In genomic region chr4:48586099-48586821, GRCm38 (mm10) we compare ENCODE assay signal across 8 mouse cellular contexts. TPM values are rescaled to one million over a fixed set of nuclear protein-coding genes. Genes with fewer than 3 reads are reported as not detected.
DNase-seq lines count a peak whose midpoint lies in the region; ATAC-seq and TF ChIP-seq lines count a peak whose summit lies in the region.

No protein-coding gene starts in this region.

- peak overlapping the region; percentile 70 for H3K4me3 ChIP-seq in left cerebral cortex, adult 2 months
- H3K4me3 ChIP-seq in heart, embryonic 15.5 days: peak overlapping the region; percentile 91
- H3K4me3 ChIP-seq in midbrain, embryonic 14.5 days (replicated peaks; ENCODE audit: low read depth, low read length): peak overlapping the region; percentile 95

- H3K27me3 ChIP-seq in heart, embryonic 15.5 days: no peaks in the 10 kb centered on the region
- H3K27me3 ChIP-seq in midbrain, embryonic 14.5 days (ENCODE audit: control insufficient read depth, insufficient read depth, low read length): no peaks in the 10 kb centered on the region

- H3K9ac ChIP-seq in heart, embryonic 15.5 days: peak overlapping the region; percentile 86
- peak overlapping the region; percentile 100 for H3K9ac ChIP-seq in midbrain, embryonic 14.5 days (replicated peaks; ENCODE audit: low read length)

- ATAC-seq in heart, embryonic 15.5 days (replicated peaks; ENCODE audit: insufficient number of reproducible peaks, insufficient read depth, low FRiP score, low read depth): peak; percentile 43
- ATAC-seq in midbrain, embryonic 14.5 days (ENCODE audit: low FRiP score, low TSS enrichment): peak; percentile 41

- 3% methylated on average over 12 of the region's 12 CpGs for WGBS in heart, embryonic 15.5 days
- 1% methylated on average over 12 of the region's 12 CpGs for WGBS in midbrain, embryonic 14.5 days

- peak in 1 of 2 experiments; percentile 33 for DNase-seq in left cerebral cortex, adult 2 months (ENCODE audit: extremely low spot score in 1 of 2, low spot score in 2 of 2)
- DNase-seq in left cerebral cortex, adult 11 months (ENCODE audit: low spot score): no peak
- DNase-seq in cerebellum, postnatal 10 days: peak; percentile 59
- DNase-seq in layer of hippocampus, postnatal 36 days: peak; percentile 27 to 39
- peak; percentile 79 for DNase-seq in midbrain, embryonic 14.5 days
- peak; percentile 5 for DNase-seq in urinary bladder, postnatal 14 days (ENCODE audit: low spot score)
- no peak for DNase-seq in gastrocnemius, adult 18-20 months (ENCODE audit: low spot score)

- peak overlapping the region; percentile 86 for H3K27ac ChIP-seq in left cerebral cortex, adult 2 months
- H3K27ac ChIP-seq in heart, embryonic 15.5 days: peak overlapping the region; percentile 89
- peak overlapping the region; percentile 99 for H3K27ac ChIP-seq in midbrain, embryonic 14.5 days (replicated peaks; ENCODE audit: low read depth, low read length)

- H3K9me3 ChIP-seq in heart, embryonic 15.5 days (replicated peaks): no peaks in the 10 kb centered on the region
- no peaks in the 10 kb centered on the region for H3K9me3 ChIP-seq in midbrain, embryonic 14.5 days (ENCODE audit: control insufficient read depth, low read length)

- no peak for TF ChIP-seq CTCF in left cerebral cortex, adult 2 months (IDR thresholded peaks at IDR 0.05)

- intact Hi-C loops in left cerebral cortex, adult 2 months (cut with DNase I): no loop called here

- H3K36me3 ChIP-seq in heart, embryonic 15.5 days: 0 out of 2 replicates have a peak, but pooled peaks cover 3% of the 10 kb centered on the region
- no peaks in the 10 kb centered on the region for H3K36me3 ChIP-seq in midbrain, embryonic 14.5 days (ENCODE audit: control insufficient read depth, insufficient read depth, low read length)

- peak overlapping the region; percentile 86 for H3K4me2 ChIP-seq in heart, embryonic 15.5 days
- peak overlapping the region; percentile 70 for H3K4me2 ChIP-seq in midbrain, embryonic 14.5 days (ENCODE audit: low read length)

- H3K4me1 ChIP-seq in heart, embryonic 15.5 days (replicated peaks): peaks cover 20% of the 10 kb centered on the region
- peaks cover 23% of the 10 kb centered on the region for H3K4me1 ChIP-seq in midbrain, embryonic 14.5 days (ENCODE audit: control insufficient read depth, insufficient read depth, low read length)

RNA-seq across cellular contexts. Expression of gene Tmeff1, which starts 1.3 kb away (rescaled TPM):
- total RNA-seq in left cerebral cortex, adult 2 months (2021): 100 to 1,000 TPM; 113 to 119 TPM
- 24.2 and 32.1 TPM in 2 replicates for polyA plus RNA-seq in heart, embryonic 15.5 days (2015; fragmentation: Nextera tagmentation; extraction: Ambion mirVana)
- 100 to 1,000 TPM; 125 to 137 TPM for total RNA-seq in layer of hippocampus, postnatal 36 days (2021)
- 321 and 359 TPM in 2 replicates for polyA plus RNA-seq in midbrain, embryonic 14.5 days (2014; fragmentation: Nextera tagmentation; extraction: Ambion mirVana)
- total RNA-seq in gastrocnemius, adult 18-20 months (2021): under 1 TPM; 0.52 to 0.66 TPM

RNA-seq across cellular contexts. Expression of gene Msantd3, which starts 46.5 kb away (rescaled TPM):
- total RNA-seq in left cerebral cortex, adult 2 months (2021): 10 to 100 TPM; 21.9 to 22.4 TPM
- 23.8 and 26.8 TPM in 2 replicates for polyA plus RNA-seq in heart, embryonic 15.5 days (2015; fragmentation: Nextera tagmentation; extraction: Ambion mirVana)
- 10 to 100 TPM; 20.3 to 21.8 TPM for total RNA-seq in layer of hippocampus, postnatal 36 days (2021)
- 36.2 and 38.1 TPM in 2 replicates for polyA plus RNA-seq in midbrain, embryonic 14.5 days (2014; fragmentation: Nextera tagmentation; extraction: Ambion mirVana)
- total RNA-seq in gastrocnemius, adult 18-20 months (2021): 10 to 100 TPM; 17.4 to 17.9 TPM

Comparison
In these comparisons a context has a peak if more than half of its experiments do, and no peak if none do; other contexts are left out.
1. DNase-seq: peak in cerebellum, postnatal 10 days (2 of 2), layer of hippocampus, postnatal 36 days (2 of 2), midbrain, embryonic 14.5 days (single experiment) and urinary bladder, postnatal 14 days (single experiment); none in left cerebral cortex, adult 11 months (single experiment) and gastrocnemius, adult 18-20 months (single experiment).
2. RNA of gene Tmeff1, which starts 1.3 kb away (total RNA-seq): 125 to 137 TPM in layer of hippocampus, postnatal 36 days and 113 to 119 TPM in left cerebral cortex, adult 2 months; 0.52 to 0.66 TPM in gastrocnemius, adult 18-20 months; every median in the first group is over 10 times any median in the second.
3. Peak in every context shown above with its lines, with median percentiles within 50 percentile points of each other: H3K27ac ChIP-seq and H3K4me3 ChIP-seq.